Mouse (Mus musculus): Measurements from ENCODE around the gene Arfrp1. TPM values are rescaled to one million over a fixed set of nuclear protein-coding genes. Genes with fewer than 3 reads are reported as not detected.

Gene Arfrp1
- total RNA-seq, 1 experiment from 2014 or later = 36.4 TPM

Other genes with a start within 250 kb of the Arfrp1 start
- gene Kcnq2, start 230.1 kb downstream of the Arfrp1 start, total RNA-seq (2021) = 6.0 and 6.8 TPM in 2 replicates
- gene Eef1a2, start 208.4 kb downstream of the Arfrp1 start, total RNA-seq (2021) = 38.4 and 47.9 TPM in 2 replicates
- gene Ppdpf, start 178.2 kb downstream of the Arfrp1 start, total RNA-seq (2021) = 95.5 and 98.6 TPM in 2 replicates
- 0.11 TPM in 1 of 2 replicates, not detected in the other for gene Ptk6, start 162.6 kb downstream of the Arfrp1 start, total RNA-seq (2021)
- 0.56 and 0.60 TPM in 2 replicates for gene Srms, start 152.2 kb downstream of the Arfrp1 start, total RNA-seq (2021)
- gene Fndc11, start 145.4 kb downstream of the Arfrp1 start, total RNA-seq (2021) = not detected in 2 replicates
- 19.2 and 23.9 TPM in 2 replicates for gene Helz2, start 123.4 kb downstream of the Arfrp1 start, total RNA-seq (2021)
- gene Gmeb2, start 77.4 kb downstream of the Arfrp1 start, total RNA-seq (2021) = 16.4 and 17.9 TPM in 2 replicates
- gene Stmn3, start 50.9 kb downstream of the Arfrp1 start, total RNA-seq (2021) = 10.6 and 19.4 TPM in 2 replicates
- gene Rtel1, start 45.7 kb downstream of the Arfrp1 start, total RNA-seq (2021) = 37.6 and 38.6 TPM in 2 replicates
- 35.3 and 37.9 TPM in 2 replicates for gene Zgpat, start 476 bp downstream of the Arfrp1 start, total RNA-seq (2021)
- gene Lime1, start 14.7 kb upstream of the Arfrp1 start, total RNA-seq (2021) = 15.5 and 24.2 TPM in 2 replicates
- gene Zbtb46, start 94.0 kb upstream of the Arfrp1 start, total RNA-seq (2021) = 17.8 and 20.0 TPM in 2 replicates
- not detected in 2 replicates for gene Abhd16b, start 127.8 kb upstream of the Arfrp1 start, total RNA-seq (2021)
- gene Tpd52l2, start 131.7 kb upstream of the Arfrp1 start, total RNA-seq (2021) = 109 and 114 TPM in 2 replicates
- 77.3 and 89.9 TPM in 2 replicates for gene Dnajc5, start 155.1 kb upstream of the Arfrp1 start, total RNA-seq (2021)
- 68.8 and 77.5 TPM in 2 replicates for gene Uckl1, start 219.5 kb upstream of the Arfrp1 start, total RNA-seq (2021)
- gene Prpf6, start 226.5 kb upstream of the Arfrp1 start, total RNA-seq (2021) = 59.4 and 60.0 TPM in 2 replicates
- gene Zfp512b, start 227.4 kb upstream of the Arfrp1 start, total RNA-seq (2021) = 57.3 and 67.7 TPM in 2 replicates
- gene Samd10, start 233.8 kb upstream of the Arfrp1 start, total RNA-seq (2021) = 8.5 and 11.8 TPM in 2 replicates

All from adrenal gland, postnatal 14 days (tissue).